Mouse (Mus musculus) v-Abl transformed pro-B cells (cell line): ENCODE results near the gene Npm1.

Experiments used
- in situ Hi-C, 2 experiments: fragments of 400-800 bp; cut with MboI; formaldehyde crosslinking; loops; one replicate each; pipeline ENCODE4 v1.15.1; 2025; ENCODE audit not compliant: unreplicated experiment in 2 of 2

The Npm1 gene

GRCm38 (mm10) chr11:33162998-33163506 lies at the start of gene Npm1:
Gene Npm1 (minus strand): TSS chr11:33163206.
- in situ Hi-C loops: loop anchor here (5.0 to 25.0 kb wide), 7 partner anchors 526 to 1674 kb away; partner anchors contain the start of genes Il9r (in 2 of the 2), Snrnp25 (in 2 of the 2), Bod1 (in 1 of the 2) and Fbxw11 (in 1 of the 2)

GRCm38 (mm10) chr11:33207411-33207810 lies 44.4 kb upstream of the Npm1 start:
- in situ Hi-C loops: no loop called here

DNA sequence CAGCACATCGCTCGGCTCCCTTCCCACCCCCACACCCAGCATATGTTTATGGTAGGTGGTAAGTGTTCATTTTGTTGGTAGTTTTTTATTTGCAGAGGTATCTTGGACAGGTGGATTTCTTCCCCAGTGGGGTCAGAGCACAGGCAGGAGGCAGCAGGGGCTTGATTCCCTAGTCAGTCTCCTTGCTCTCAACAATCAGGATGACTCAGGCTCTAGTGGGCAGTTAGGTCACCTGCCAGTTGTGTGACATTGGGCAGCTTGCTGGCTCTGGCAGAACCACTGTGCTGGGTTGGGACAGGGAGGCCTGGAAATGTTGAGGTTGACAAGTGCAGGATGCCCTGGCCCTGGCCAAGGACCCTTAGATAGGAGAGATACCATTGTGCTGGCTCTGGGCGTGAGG lies 42.0 kb upstream of the Npm1 start:
- in situ Hi-C loops: no loop called here

DNA sequence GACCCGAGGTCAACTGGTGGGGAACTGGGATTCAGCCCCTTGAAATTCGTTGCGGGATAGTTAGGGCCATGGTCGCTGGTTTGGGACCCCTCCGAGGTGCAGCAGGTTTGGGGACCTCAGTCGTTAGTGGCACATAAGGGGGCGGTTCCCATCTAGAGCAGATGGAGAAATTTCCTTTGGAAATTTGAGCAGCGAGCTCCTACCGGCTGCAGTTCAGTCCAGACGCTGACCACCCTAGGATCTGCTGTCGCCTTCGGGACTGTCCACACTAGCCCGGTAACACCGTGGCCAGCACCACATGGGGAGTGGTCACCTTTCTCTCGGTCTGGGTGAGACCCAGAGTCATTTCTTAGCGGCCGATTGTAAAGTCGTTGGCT lies 41.3 kb upstream of the Npm1 start:
- in situ Hi-C loops: no loop called here

- in situ Hi-C loops: no loop called here
Observed at GRCm38 (mm10) chr11:33203383-33204328, 40.6 kb upstream of the Npm1 start, which contains the start of gene Tlx3. Gene Tlx3 (minus strand): TSS chr11:33203589.

DNA sequence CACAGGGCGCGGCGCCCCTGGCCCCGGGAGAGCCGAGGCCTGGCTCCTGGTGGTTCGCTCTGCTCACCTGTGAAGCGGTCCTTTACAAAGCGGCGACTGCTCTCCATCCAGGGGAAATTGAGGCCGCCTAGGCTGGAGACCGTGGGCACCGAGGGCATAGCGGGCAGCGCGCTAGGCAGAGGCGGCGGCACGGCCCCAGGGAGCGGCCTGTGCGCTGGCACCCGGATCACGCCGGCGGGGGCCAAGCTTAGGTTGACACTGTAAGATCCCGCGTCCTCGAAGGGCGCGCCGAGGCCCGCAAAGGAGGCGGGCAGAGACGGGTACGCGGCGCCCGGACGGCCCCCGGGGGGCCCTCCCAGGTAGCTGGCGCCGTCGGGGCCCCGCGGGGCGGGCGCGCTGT lies 40.0 kb upstream of the Npm1 start:
- in situ Hi-C loops: no loop called here

DNA sequence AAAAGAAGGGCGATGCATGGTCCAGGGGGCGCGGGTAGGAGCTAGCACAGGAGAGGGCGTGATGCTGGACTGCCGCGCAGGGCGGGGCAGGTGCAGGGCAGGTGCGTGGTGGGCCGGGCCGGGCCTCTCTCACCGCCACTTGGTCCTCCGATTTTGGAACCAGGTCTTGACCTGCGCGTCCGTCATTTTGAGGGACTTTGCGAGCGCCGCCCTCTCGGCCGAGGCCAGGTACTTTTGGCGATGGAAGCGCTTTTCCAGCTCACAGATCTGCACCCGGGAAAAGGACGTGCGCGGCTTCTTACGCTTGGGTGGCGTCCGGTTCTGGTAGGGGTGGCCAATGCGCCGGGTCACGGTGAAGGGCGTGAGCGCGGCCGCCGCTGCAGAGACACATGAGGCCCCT lies 39.3 kb upstream of the Npm1 start:
- in situ Hi-C loops: no loop called here

DNA sequence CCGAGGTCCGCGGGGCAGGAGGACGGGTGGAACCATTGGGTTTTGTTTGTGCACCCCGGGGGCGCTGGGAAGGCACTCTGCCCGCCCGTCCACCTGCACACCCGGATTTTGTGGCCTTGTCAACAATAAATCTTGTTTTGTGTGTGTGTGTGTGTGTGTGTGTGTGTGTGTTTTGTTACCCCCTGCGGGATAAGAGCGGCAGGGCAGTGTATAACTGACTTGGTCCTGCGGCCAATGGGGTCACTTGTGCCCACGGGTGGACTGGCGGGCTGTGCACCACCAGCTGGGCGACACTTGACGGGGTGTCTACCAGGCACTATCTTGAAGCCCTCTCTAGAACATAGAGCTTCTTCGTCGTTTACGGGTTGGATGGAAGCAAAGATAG lies 38.6 kb upstream of the Npm1 start:
- in situ Hi-C loops: no loop called here

GRCm38 (mm10) chr11:33200764-33201625 lies 38.0 kb upstream of the Npm1 start:
- in situ Hi-C loops: no loop called here

- in situ Hi-C loops: loop anchor here in 1 of 2 experiments (25.0 kb wide), 1 partner anchor 512 kb away; no protein-coding TSS in a partner anchor
Observed at GRCm38 (mm10) chr11:33199906-33200763, 37.1 kb upstream of the Npm1 start.

GRCm38 (mm10) chr11:33199117-33199514 lies 36.1 kb upstream of the Npm1 start:
- in situ Hi-C loops: loop anchor here in 1 of 2 experiments (25.0 kb wide), 1 partner anchor 513 kb away; no protein-coding TSS in a partner anchor

DNA sequence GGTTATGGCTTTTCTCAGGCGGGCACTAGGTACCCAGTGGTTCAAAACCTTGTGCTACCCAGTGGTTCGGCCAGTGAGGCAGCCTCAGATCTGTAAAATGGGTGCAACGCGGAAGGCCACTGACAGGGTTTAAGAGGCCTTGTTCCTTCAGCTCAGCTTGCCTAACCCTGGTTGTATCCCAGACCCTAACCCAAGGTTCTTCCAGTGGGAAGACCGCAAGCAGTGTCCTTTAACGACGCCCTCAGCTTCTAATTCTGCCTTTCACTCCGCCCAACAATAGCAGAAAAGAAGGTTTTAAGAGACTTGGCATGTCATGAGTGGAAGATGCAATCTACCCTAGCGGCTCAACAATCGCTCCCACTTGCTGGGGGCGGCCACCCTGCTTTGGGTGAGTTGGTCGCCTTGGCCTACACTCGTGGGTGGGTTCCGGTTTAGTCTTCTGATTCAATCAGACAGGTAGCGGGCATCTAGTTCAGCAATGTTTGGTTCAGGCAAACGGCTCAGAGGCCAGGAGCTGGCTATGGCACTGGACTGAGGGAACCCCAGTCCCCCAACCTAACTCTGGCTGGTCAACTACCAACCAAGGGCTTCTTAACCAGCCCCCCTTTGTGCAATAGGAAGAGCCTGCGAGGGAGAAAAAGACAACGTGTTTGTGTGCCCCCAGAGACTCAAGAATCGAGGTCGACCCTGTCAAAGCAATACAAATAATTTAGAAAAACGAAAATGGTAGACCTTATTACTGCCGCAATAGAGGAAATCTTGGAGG lies 35.5 kb upstream of the Npm1 start:
- in situ Hi-C loops: loop anchor here in 1 of 2 experiments (25.0 kb wide), 1 partner anchor 514 kb away; no protein-coding TSS in a partner anchor

DNA sequence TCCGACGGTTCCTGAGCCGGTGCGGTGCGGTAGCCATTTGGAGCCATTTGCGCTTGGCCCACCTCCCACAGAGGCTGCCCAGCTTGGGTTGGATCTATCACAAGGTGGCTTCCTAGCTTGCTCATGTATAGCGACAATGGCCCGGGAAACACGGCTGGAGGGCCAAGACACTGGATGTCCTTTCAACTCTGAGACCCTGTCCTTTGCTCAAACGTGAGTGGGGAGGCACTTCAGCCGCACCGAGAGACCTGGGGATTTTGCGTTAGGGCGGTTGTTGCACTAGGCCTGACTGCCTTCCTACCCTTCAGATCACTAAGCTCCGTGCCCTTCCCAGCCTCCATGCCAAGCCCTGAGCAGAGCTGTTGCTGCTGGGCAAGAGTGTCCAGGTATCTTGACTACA lies 34.7 kb upstream of the Npm1 start:
- in situ Hi-C loops: loop anchor here in 1 of 2 experiments (25.0 kb wide), 1 partner anchor 515 kb away; no protein-coding TSS in a partner anchor

- in situ Hi-C loops: loop anchor here in 1 of 2 experiments (25.0 kb wide), 1 partner anchor 515 kb away; no protein-coding TSS in a partner anchor
Observed at GRCm38 (mm10) chr11:33197133-33197514, 34.1 kb upstream of the Npm1 start.

DNA sequence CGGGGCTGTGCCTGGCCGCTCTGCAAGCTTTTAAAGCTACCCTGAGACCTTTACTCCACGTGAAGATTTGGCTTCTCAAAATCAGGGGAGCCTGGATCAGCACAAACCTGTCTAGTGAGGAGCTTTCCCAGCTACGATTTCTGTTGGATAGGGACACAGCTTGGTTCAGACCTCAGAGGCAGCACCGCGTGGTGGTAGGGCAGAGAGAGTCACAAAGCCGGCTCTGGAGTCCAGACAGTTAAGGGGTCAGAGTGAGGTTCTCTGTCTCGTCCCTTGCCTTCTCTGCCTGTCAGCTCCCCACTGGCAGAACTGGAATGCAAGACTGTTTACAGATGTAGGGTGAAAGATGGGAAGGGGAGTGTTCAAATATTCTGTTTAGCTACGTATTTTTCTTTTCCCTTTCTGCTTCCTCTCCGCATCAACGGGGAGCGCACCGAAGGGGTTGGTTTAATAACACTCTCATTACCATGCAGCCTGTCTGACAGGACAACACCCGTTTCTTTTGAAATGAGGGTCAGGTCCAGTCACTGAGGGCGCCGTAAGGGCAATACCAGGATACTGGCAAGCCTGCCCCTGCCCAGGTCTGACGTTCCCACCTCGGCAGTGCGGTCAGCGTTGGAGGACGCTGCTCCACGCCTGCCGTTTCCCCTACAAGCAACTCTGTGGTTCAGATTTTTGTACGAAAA lies 33.6 kb upstream of the Npm1 start:
- in situ Hi-C loops: loop anchor here in 1 of 2 experiments (25.0 kb wide), 1 partner anchor 516 kb away; no protein-coding TSS in a partner anchor

DNA sequence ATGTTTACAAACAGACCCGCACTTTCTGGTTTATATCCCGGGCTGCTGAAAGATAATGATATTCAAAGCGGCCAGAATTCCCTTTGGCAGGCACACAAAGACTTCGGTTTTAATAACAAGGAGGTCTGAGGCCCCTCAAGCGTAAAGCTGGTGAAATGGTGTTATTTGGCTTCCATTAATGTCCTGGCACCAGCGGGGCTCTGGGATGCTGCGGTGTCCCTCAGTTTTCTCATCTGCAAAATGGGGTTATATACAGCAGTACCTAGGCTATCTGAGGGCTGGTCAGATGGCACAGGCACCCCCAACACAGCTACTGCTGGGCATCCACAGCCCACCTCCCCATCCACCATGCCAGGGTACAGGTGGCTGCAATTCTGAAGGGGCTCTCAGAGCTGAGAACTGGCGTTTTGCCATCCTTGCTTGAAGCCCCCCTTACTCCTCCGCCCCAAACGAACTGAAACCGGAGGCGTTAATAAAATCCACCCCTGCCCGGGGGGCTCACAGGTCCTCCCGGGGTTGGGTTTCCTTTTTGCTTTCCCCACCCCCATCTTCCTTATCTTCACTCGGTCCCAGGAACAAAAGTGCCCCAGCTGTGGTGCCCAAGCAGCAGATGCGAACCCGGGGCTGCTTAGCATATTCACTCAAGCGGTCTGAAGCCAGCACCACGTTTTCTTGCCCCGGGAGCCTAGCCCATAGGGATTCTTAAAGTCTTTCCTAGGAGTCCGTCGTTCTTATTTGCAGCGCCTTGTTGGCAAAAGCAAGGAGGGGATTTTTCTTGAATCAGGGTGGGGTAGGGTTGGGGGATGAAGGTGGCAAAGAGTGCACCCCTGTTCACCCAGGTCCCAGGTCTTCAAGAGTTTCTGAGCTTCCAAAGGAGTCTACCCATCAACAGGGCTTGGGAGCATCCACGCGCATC lies 32.8 kb upstream of the Npm1 start:
- in situ Hi-C loops: loop anchor here in 1 of 2 experiments (25.0 kb wide), 1 partner anchor 517 kb away; no protein-coding TSS in a partner anchor

DNA sequence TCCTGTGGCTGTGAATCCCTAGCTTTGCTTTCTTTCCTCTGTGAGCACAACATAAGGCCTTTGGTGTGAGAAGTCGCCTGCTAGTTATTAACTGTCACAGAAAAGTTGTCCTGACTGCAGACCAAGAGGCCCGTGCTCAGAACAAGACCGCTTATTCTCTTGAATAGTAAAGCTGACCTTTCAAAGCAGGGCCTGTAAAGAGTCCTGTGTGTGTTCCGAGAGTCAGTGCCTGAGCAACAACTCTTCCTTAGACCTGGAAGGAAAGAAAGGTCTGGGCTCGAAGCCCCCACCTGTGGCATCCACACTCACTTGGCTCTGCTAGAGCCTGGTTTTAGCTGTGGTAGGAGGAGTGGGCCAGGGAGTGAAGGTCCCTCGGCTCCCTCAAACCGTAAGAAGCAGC lies 32.1 kb upstream of the Npm1 start:
- in situ Hi-C loops: loop anchor here in 1 of 2 experiments (25.0 kb wide), 1 partner anchor 517 kb away; no protein-coding TSS in a partner anchor
